Mouse (Mus musculus) erythroblast, embryonic 14.5 days (primary cell): ENCODE data around the gene Ppp3ca. TPM values are rescaled to one million over a fixed set of nuclear protein-coding genes. Genes with fewer than 3 reads are reported as not detected.

Experiments used
- H3K27me3 ChIP-seq: 2 replicates; pipeline ENCODE4 v1.6.1; 2012; ENCODE audit warnings: inconsistent platforms; ENCODE audit not compliant: control insufficient read depth
- H3K36me3 ChIP-seq: 2 replicates; pipeline ENCODE4 v1.6.1; 2012; ENCODE audit warnings: mild to moderate bottlenecking, inconsistent platforms; ENCODE audit not compliant: control insufficient read depth
- H3K4me1 ChIP-seq: 2 replicates; pipeline ENCODE4 v1.6.1; 2012; ENCODE audit warnings: inconsistent platforms; ENCODE audit not compliant: control insufficient read depth
- H3K4me3 ChIP-seq: replicated peaks from 2 replicates; pipeline ENCODE3; 2012; ENCODE audit warnings: moderate library complexity, mild to moderate bottlenecking, inconsistent platforms
- H3K9me3 ChIP-seq: 2 replicates; pipeline ENCODE4 v1.6.1; 2012; ENCODE audit warnings: low read length, inconsistent platforms, mixed read lengths; ENCODE audit not compliant: control insufficient read depth
- GATA1 ChIP-seq: IDR thresholded peaks from 2 replicates; pipeline ENCODE4 v1.6.1; 2012; ENCODE audit warnings: low read length, inconsistent platforms, mixed read lengths
- TAL1 ChIP-seq: IDR thresholded peaks from 3 replicates; pipeline ENCODE4 v1.6.1; 2012; ENCODE audit warnings: low read length, inconsistent platforms, mixed read lengths
- polyA plus RNA-seq: library from polyadenylated mRNA; stranded (reverse); fragments of >175 nt; gene quantifications from 2 replicates; pipeline ENCODE4 v1.2.3, GENCODE M21; 2012

Gene Ppp3ca
- polyA plus RNA-seq, 1 experiment = 0.70 TPM

DNA sequence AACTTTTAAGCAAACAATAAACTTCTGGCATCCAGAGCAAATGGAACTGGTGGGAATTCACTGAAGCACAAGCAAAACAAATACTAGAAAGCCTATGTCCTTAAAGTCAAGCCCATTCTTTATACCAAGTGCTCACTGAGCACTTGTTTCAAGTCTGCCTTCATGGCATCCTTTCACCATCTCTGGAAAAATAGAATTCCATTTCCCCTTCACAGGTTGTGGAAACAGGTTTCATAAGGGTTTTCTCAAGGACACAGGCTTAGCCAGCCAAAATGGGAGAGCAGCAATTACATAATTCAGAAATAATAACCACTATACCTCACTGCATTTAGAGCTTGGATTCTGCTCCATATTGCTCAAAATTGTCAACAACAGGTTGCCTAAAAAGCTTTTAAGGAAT is 112.1 kb downstream of the Ppp3ca start:
- H3K36me3 ChIP-seq = no peaks in the 10 kb centered on the region
- H3K4me3 ChIP-seq = no peak overlapping the region
- no peaks in the 10 kb centered on the region for H3K9me3 ChIP-seq
- no peak for TF ChIP-seq TAL1
- TF ChIP-seq GATA1 = no peak
- no peaks in the 10 kb centered on the region for H3K27me3 ChIP-seq
- no peaks in the 10 kb centered on the region for H3K4me1 ChIP-seq

DNA sequence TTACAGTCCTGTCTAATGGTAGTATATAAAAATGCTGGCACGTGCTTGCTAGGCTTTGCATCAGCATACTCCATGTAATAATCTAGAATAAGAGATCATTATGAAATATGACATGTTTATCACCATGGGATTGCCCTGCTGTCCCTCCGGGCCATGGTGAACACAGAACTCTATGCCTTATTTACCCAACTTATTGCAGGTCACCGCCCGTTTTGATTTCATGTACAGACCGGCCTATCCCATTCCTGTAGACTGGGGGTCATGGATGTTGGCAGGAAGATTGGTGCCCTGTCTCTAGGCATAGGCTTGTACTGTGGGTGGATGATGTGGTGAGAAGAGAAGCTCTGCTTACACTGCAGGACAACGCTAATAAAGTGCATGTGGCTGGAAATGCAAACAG is 115.8 kb downstream of the Ppp3ca start:
- TF ChIP-seq TAL1 = no peak
- TF ChIP-seq GATA1 = no peak
- H3K9me3 ChIP-seq = no peaks in the 10 kb centered on the region
- no peaks in the 10 kb centered on the region for H3K36me3 ChIP-seq
- no peaks in the 10 kb centered on the region for H3K27me3 ChIP-seq
- no peak overlapping the region for H3K4me3 ChIP-seq
- H3K4me1 ChIP-seq = peaks cover 7% of the 10 kb centered on the region

GRCm38 (mm10) chr3:136790261-136790871 is 120.4 kb downstream of the Ppp3ca start:
- H3K36me3 ChIP-seq = no peaks in the 10 kb centered on the region
- H3K4me3 ChIP-seq = no peak overlapping the region
- TF ChIP-seq GATA1 (no peak), TAL1 (no peak)
- H3K27me3 ChIP-seq = no peaks in the 10 kb centered on the region
- H3K4me1 ChIP-seq = peaks cover 17% of the 10 kb centered on the region
- no peaks in the 10 kb centered on the region for H3K9me3 ChIP-seq

- Histone ChIP-seq H3K4me1 (peaks cover 17% of the 10 kb centered on the region), H3K4me3 (no peak overlapping the region)
Observed at GRCm38 (mm10) chr3:136791404-136791803, 121.5 kb downstream of the Ppp3ca start.

DNA sequence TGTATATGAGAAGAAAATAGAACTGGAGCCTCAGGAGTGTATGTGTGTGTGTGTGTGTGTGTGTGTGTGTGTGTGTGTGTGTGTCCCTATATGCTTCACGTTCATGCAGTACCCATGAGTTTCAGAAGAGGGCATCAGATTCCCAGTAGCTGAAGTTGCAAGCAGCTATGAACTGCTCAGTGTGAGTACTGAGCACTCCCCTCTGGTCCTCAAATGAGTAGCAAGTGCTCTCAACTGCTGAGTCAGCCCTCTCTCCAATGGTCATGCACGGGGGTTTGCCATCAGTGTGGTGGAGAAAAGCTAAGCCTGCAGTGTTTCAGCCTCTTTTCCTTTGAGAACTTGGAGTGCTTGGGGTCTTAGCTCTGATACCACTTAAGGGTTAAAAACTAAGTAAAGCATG is 122.0 kb downstream of the Ppp3ca start:
- TF ChIP-seq GATA1 = no peak
- TF ChIP-seq TAL1 = no peak
- no peaks in the 10 kb centered on the region for H3K9me3 ChIP-seq
- H3K4me1 ChIP-seq = peaks cover 17% of the 10 kb centered on the region
- no peak overlapping the region for H3K4me3 ChIP-seq
- H3K36me3 ChIP-seq = no peaks in the 10 kb centered on the region
- H3K27me3 ChIP-seq = no peaks in the 10 kb centered on the region

More at GRCm38 (mm10) chr3:136791404-136791803, 121.5 kb downstream of the Ppp3ca start:
- TF ChIP-seq GATA1 = no peak
- no peak for TF ChIP-seq TAL1
- Histone ChIP-seq H3K27me3 (no peaks in the 10 kb centered on the region), H3K36me3 (no peaks in the 10 kb centered on the region), H3K9me3 (no peaks in the 10 kb centered on the region)

DNA sequence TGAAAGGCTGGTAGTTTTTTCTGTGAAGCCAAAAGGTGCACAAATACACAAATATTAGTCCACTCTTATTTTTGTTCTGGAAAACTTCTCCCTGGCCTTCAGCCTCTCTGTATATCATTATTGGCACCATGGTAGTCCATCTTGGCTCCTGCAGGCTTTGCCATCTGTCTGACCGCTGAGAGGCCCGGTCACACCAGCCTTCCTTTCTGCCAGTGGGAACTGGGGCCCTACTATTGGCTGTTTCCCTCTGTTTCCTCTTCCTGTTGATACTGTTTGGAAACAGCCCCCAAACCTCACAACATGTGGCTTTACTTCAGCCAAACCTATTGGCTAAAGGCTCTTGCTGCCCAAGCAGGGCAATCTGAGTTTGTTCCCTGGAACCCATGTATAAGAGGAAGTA is 123.5 kb downstream of the Ppp3ca start:
- Histone ChIP-seq H3K36me3 (no peaks in the 10 kb centered on the region), H3K4me1 (peaks cover 17% of the 10 kb centered on the region), H3K4me3 (no peak overlapping the region), H3K27me3 (no peaks in the 10 kb centered on the region), H3K9me3 (no peaks in the 10 kb centered on the region)
- TF ChIP-seq GATA1 (no peak), TAL1 (no peak)

- Histone ChIP-seq H3K9me3 (no peaks in the 10 kb centered on the region), H3K4me1 (peaks cover 17% of the 10 kb centered on the region), H3K4me3 (no peak overlapping the region), H3K27me3 (no peaks in the 10 kb centered on the region), H3K36me3 (no peaks in the 10 kb centered on the region)
- no peak for TF ChIP-seq TAL1
- TF ChIP-seq GATA1 = no peak
Observed at GRCm38 (mm10) chr3:136794426-136795217, 124.7 kb downstream of the Ppp3ca start.

DNA sequence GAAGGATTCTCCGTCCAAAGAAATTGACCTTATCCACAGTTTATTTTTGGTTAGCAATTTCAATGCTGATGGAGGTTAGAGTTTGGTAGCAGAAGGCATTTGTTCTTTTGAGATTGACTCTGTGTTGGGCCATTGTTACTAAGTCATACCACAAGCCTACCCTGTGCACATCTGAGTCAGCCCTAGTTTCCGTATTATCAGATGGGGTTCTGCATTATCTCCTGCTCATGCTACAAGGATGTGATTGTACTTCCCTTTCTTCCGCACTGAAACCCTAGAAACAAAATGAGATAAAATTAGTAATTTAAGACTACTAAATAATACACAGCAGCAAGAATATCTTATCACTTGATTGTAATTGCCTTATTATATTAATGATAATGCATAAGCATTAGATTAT is 129.0 kb downstream of the Ppp3ca start:
- TF ChIP-seq GATA1 (no peak), TAL1 (no peak)
- no peaks in the 10 kb centered on the region for H3K9me3 ChIP-seq
- no peak overlapping the region for H3K4me3 ChIP-seq
- H3K36me3 ChIP-seq = no peaks in the 10 kb centered on the region
- no peaks in the 10 kb centered on the region for H3K27me3 ChIP-seq
- no peaks in the 10 kb centered on the region for H3K4me1 ChIP-seq

DNA sequence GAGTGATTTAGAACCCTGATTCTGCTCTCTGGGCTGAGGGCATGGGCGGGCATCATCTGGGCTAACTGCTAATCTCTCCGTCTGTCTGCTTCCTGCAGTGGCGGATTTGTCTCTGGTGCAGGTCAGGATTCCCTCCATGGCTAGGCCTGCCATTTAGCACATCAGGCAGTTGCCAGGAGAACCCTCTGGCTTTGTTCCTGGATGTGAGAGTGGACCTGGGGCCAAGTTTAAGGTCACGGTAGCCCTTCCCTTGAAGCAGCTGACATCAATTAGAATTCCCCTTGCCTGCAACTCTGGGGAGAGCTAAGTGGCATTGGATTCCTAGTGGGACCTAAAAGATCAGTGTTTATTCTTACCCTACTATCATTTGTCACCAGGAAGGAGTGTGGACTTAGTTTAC is 132.7 kb downstream of the Ppp3ca start:
- no peaks in the 10 kb centered on the region for H3K27me3 ChIP-seq
- no peaks in the 10 kb centered on the region for H3K36me3 ChIP-seq
- H3K4me1 ChIP-seq = no peaks in the 10 kb centered on the region
- no peak for TF ChIP-seq TAL1
- TF ChIP-seq GATA1 = no peak
- no peaks in the 10 kb centered on the region for H3K9me3 ChIP-seq
- H3K4me3 ChIP-seq = no peak overlapping the region
